Mouse (Mus musculus) erythroid progenitor cell, adult 5-6 weeks (primary cell): Measurements from ENCODE around the gene Mrpl22. TPM values are rescaled to one million over a fixed set of nuclear protein-coding genes. Genes with fewer than 3 reads are reported as not detected.
"Not testable (repeated sequence)": the region's sequence is repeated elsewhere in the genome, so short reads cannot be mapped to it uniquely, and the experiment has no call there.

ENCODE experiments used
- ATAC-seq: replicated peaks from 2 replicates; pipeline ENCODE4 v1.8.0; 2016; ENCODE audit warnings: moderate number of reproducible peaks, mild to moderate bottlenecking, moderate TSS enrichment, inconsistent platforms; ENCODE audit not compliant: poor library complexity, low FRiP score, severe bottlenecking
- total RNA-seq, 2 experiments: library from RNA; stranded (forward) in 1 of 2; stranded (reverse) in 1 of 2; fragments of 150-400 nt in 1 of 2; fragments of 186-747, 209-891 nt in 1 of 2; gene quantifications; 2 replicates each; pipeline versions ENCODE4 v1.2.3 to v1.2.4; 2015 to 2017; ENCODE audit warnings: low replicate concordance in 2 of 2

Mrpl22 gene
- total RNA-seq, 2 experiments from 2014 or later: 10.7 to 12.6 TPM

DNA sequence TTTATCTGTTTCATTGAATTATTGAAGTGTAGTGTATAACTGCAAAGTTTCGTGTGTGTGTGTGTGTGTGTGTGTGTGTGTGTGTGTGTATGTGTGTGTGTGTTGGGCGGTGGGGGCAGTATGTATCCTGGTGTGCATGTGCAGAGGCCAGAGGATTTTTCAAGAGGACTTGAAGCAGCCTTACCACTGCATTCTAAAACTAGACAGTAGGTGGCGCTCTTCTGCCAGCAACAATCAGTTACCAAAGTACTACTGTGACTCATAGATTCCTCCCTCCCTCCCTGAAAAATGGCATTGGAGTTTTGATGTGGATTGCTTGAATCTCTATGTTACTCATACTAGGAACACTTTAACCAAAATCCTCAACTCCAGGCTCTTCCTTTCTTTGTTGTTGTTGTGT lies 8.1 kb downstream of the Mrpl22 start:
- ATAC-seq: peak; percentile 87

DNA sequence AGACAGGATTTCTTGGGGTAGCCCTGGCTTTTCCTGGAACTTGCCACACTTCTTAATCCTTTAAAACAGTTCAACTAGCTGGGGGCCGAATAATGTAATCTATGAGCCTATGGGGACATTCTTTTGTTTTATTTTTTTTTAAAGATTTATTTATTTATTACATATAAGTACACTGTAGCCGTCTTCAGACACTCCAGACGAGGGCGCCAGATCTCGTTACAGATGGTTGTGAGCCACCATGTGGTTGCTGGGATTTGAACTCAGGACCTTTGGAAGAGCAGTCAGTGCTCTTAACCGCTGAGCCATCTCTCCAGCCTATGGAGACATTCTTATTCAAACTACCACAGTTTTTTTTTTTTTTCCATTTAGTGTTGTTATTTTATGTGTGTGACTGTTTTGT lies 8.5 kb downstream of the Mrpl22 start:
- not testable (repeated sequence) for ATAC-seq

GRCm38 (mm10) chr11:58180756-58181155 lies 9.3 kb downstream of the Mrpl22 start:
- ATAC-seq: no peak

- ATAC-seq: no peak
These were observed 12.1 kb downstream of the Mrpl22 start for GRCm38 (mm10) chr11:58183579-58183978.

GRCm38 (mm10) chr11:58189675-58190074 lies 18.2 kb downstream of the Mrpl22 start:
- no peak for ATAC-seq

GRCm38 (mm10) chr11:58193326-58193725 lies 21.9 kb downstream of the Mrpl22 start:
- ATAC-seq: no peak

GRCm38 (mm10) chr11:58193860-58194520 lies 22.5 kb downstream of the Mrpl22 start:
- no peak for ATAC-seq

DNA sequence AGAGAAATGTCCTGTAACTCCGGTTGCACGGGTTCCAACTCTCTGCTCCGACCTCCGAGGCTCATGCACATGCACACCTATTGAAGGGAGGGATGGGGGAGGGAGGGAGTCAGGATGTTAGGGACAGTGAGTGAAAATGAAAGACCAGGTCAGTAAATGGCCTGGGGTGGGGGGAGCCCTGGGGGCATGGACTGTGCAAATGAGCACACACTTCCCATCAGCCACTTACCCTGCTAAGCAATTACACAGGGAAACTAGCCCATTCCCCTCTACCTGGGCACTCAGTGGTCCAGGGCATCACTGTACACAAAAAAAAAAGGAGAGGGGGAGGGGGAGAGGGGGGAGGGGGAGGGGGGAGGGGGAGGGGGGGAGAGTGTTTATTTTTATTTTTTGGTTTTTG lies 27.2 kb downstream of the Mrpl22 start:
- ATAC-seq: no peak

GRCm38 (mm10) chr11:58199229-58200037 lies 28.0 kb downstream of the Mrpl22 start, which contains the start of the genes Igtp and Irgm2:
Igtp (plus strand) TSS chr11:58199556.
Irgm2 (plus strand) TSS chr11:58199618.
- ATAC-seq: peak; percentile 98

- no peak for ATAC-seq
These were observed 28.8 kb downstream of the Mrpl22 start for GRCm38 (mm10) chr11:58200226-58200625.

GRCm38 (mm10) chr11:58201052-58201451 lies 29.6 kb downstream of the Mrpl22 start:
- no peak for ATAC-seq

DNA sequence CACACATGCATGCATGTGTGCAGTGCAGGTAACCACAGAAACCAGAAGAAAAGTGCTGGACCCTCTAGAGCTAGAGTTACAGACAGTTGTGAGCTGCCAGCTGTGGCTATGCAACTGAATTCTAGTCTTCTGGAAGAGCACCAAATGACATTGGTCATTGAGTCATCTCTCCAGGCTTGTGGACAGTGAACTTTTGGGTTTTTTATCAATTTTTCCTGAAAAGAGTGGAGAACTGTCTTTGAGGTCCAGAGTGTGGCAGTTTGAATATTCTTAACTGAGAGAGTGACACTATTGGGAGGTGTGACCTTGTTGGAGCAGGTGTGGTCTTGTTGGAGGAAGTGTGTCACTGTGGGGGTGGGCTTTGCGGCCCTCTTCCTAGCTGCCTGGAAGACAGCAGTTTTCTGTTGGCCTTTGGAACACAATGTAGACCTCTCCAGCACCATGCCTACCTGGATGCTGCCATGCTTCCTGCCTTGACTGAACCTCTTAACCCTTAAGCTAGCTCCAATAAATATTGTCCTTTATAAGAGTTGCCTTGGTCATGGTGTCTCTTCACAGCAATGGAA lies 38.9 kb downstream of the Mrpl22 start:
- no peak for ATAC-seq

GRCm38 (mm10) chr11:58211062-58211681 lies 39.7 kb downstream of the Mrpl22 start:
- no peak for ATAC-seq

DNA sequence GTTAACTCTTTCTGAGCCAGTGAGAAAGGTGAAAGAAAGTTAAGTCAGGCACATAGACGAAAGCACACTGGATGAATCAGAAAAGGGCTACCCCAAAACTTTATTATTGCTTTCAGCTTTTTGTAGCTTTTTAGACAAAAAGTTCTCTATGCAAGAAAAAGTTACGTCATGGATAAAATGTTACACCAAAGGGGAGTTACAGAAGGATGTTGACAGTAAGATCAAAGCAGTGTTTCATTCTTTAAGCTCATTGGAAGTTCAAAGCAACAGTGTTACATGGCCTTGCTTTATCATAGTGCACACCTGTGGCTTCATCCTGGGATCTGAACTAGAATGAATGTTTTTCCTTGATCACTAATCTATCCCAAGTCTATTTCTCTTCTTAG lies 40.2 kb downstream of the Mrpl22 start:
- no peak for ATAC-seq

DNA sequence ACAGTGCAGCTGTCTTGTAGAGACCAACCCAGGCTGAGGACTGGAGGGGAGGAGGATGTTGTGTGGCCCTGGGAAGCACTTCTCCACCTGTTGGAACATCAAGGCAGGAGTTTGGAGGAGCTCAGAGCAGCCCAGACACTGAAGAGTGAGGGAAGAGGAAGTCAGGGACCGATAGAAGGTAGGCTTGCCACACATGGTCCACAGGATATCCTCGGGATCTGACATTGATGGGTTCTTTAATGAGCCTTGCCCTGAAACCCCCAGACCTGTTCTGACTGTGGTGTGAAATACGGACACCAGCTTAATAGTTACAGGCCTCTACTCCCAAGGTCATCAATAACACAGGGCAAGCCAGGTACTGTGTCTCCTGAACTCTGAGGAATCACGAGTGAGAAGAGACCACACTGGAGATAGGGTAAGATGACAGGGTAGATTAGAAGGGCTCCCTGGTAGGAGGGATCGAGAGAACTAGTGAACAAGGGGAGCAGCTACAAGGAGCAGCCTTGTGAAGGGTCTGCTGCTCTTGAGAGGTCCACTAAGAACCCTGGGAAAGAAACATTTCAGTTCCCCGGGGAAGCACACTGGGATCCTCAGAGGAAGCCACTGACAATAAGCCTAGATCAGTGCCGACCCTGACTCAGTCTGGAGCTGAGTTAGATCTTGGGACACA lies 42.3 kb downstream of the Mrpl22 start:
- ATAC-seq: 0 out of 2 replicates have a peak, but pooled peaks have one; percentile 12

- ATAC-seq: peak; percentile 95
These were observed 43.1 kb downstream of the Mrpl22 start for GRCm38 (mm10) chr11:58214391-58215048.

- not testable (repeated sequence) for ATAC-seq
These were observed 43.6 kb downstream of the Mrpl22 start for GRCm38 (mm10) chr11:58215049-58215430.

GRCm38 (mm10) chr11:58215814-58216213 lies 44.4 kb downstream of the Mrpl22 start:
- ATAC-seq: no peak

DNA sequence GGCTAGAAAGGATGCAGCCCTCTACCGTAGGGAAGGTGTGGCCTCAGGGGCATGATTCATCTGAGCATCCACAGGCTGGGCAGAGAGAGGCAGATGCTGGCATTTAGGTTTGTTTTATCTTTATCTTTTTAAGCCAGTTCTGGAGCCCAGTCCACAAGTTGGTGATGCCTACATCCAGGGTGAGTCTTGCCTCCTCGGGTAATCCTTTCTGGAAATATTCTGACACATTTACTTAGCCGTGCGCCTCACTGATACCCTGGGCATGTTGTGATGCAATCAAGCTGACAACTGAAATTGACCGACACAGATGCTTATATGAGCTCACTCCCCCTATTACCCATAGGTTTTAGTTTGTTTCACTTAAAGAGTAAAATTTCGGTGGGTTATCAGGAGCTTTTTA lies 45.4 kb downstream of the Mrpl22 start:
- ATAC-seq: no peak
